Mouse (Mus musculus) heart, postnatal 25 days (tissue): Measurements from ENCODE around the gene Plekhb1. TPM values are rescaled to one million over a fixed set of nuclear protein-coding genes. Genes with fewer than 3 reads are reported as not detected.

Experiments
- DNase-seq: peaks from one replicate; pipeline ENCODE4 v3.0.0; 2022; ENCODE audit warnings: low spot score
- intact Hi-C: fragments of 180-260 bp; cut with DNase I; formaldehyde crosslinking; loops from one replicate; pipeline ENCODE4 v1.15.1; 2025
- total RNA-seq, 2 experiments: library from RNA; stranded (reverse); gene quantifications; 2 replicates each; pipeline ENCODE4 v1.2.3; 2021

The Plekhb1 gene
- total RNA-seq, 2 experiments from 2014 or later, result 2.7 to 4.0 TPM

GRCm38 (mm10) chr7:100663190-100663589, 976 bp upstream of the Plekhb1 start:
- intact Hi-C loops, result loop anchor here (1.0 to 5.0 kb wide), 3 partner anchors 16 to 141 kb away; no protein-coding TSS in a partner anchor

GRCm38 (mm10) chr7:100661264-100661663, 950 bp downstream of the Plekhb1 start:
- intact Hi-C loops, result loop anchor here (5.0 kb wide), 1 partner anchor 139 kb away; no protein-coding TSS in a partner anchor
- no peak for DNase-seq

More at GRCm38 (mm10) chr7:100663190-100663589, 976 bp upstream of the Plekhb1 start:
- DNase-seq, result peak; percentile 83

- no peak for DNase-seq
- intact Hi-C loops, result no loop called here
These were observed 4.1 kb downstream of the Plekhb1 start for GRCm38 (mm10) chr7:100658093-100658578.

- no peak for DNase-seq
These were observed 5.5 kb downstream of the Plekhb1 start for GRCm38 (mm10) chr7:100656739-100657138.

GRCm38 (mm10) chr7:100654441-100654840, 7.8 kb downstream of the Plekhb1 start:
- intact Hi-C loops, result no loop called here

More at GRCm38 (mm10) chr7:100656739-100657138, 5.5 kb downstream of the Plekhb1 start:
- intact Hi-C loops, result no loop called here

GRCm38 (mm10) chr7:100653480-100654266, 8.5 kb downstream of the Plekhb1 start:
- DNase-seq, result no peak
- intact Hi-C loops, result no loop called here

More at GRCm38 (mm10) chr7:100654441-100654840, 7.8 kb downstream of the Plekhb1 start:
- DNase-seq, result no peak

- DNase-seq, result no peak
- intact Hi-C loops, result no loop called here
These were observed 11.2 kb downstream of the Plekhb1 start for GRCm38 (mm10) chr7:100651011-100651410.

- no peak for DNase-seq
- intact Hi-C loops, result no loop called here
These were observed 11.8 kb downstream of the Plekhb1 start for GRCm38 (mm10) chr7:100650421-100650820.

- intact Hi-C loops, result no loop called here
- DNase-seq, result no peak
These were observed 12.4 kb downstream of the Plekhb1 start for GRCm38 (mm10) chr7:100649826-100650225.

GRCm38 (mm10) chr7:100649095-100649494, 13.1 kb downstream of the Plekhb1 start:
- no peak for DNase-seq

GRCm38 (mm10) chr7:100645147-100645546, 17.1 kb downstream of the Plekhb1 start:
- intact Hi-C loops, result loop anchor here (1.0 kb wide), 1 partner anchor 39 kb away; no protein-coding TSS in a partner anchor

More at GRCm38 (mm10) chr7:100649095-100649494, 13.1 kb downstream of the Plekhb1 start:
- intact Hi-C loops, result no loop called here

GRCm38 (mm10) chr7:100642413-100642812, 19.8 kb downstream of the Plekhb1 start:
- intact Hi-C loops, result no loop called here

More at GRCm38 (mm10) chr7:100645147-100645546, 17.1 kb downstream of the Plekhb1 start:
- DNase-seq, result no peak

GRCm38 (mm10) chr7:100637657-100638056, 24.6 kb downstream of the Plekhb1 start:
- DNase-seq, result no peak
- intact Hi-C loops, result loop anchor here (2.0 kb wide), 1 partner anchor 117 kb away; no protein-coding TSS in a partner anchor

More at GRCm38 (mm10) chr7:100642413-100642812, 19.8 kb downstream of the Plekhb1 start:
- no peak for DNase-seq

- no peak for DNase-seq
- intact Hi-C loops, result no loop called here
These were observed 37.7 kb downstream of the Plekhb1 start for GRCm38 (mm10) chr7:100624538-100624937.

GRCm38 (mm10) chr7:100622277-100622676, 39.9 kb downstream of the Plekhb1 start:
- intact Hi-C loops, result no loop called here
- DNase-seq, result no peak

GRCm38 (mm10) chr7:100616121-100616857, 45.9 kb downstream of the Plekhb1 start:
- no peak for DNase-seq

GRCm38 (mm10) chr7:100608910-100609309, 53.3 kb downstream of the Plekhb1 start:
- no peak for DNase-seq
- intact Hi-C loops, result no loop called here

More at GRCm38 (mm10) chr7:100616121-100616857, 45.9 kb downstream of the Plekhb1 start:
- intact Hi-C loops, result no loop called here

- DNase-seq, result peak; percentile 47
- intact Hi-C loops, result no loop called here
These were observed 54.0 kb downstream of the Plekhb1 start, which contains the start of gene Mrpl48 for GRCm38 (mm10) chr7:100608130-100608741. Gene Mrpl48 (minus strand): TSS chr7:100608301.
